Mouse (Mus musculus) cerebellum, postnatal 4 days (tissue): ENCODE results near the gene Olfr142.
"Not testable (repeated sequence)": the region's sequence is repeated elsewhere in the genome, so short reads cannot be mapped to it uniquely, and the experiment has no call there.

Source experiments
- DNase-seq, 2 experiments: peaks; one replicate each; pipeline ENCODE4 v3.0.0; 2022; ENCODE audit warnings: low spot score in 2 of 2, mixed read lengths in 1 of 2

Olfr142 gene

DNA sequence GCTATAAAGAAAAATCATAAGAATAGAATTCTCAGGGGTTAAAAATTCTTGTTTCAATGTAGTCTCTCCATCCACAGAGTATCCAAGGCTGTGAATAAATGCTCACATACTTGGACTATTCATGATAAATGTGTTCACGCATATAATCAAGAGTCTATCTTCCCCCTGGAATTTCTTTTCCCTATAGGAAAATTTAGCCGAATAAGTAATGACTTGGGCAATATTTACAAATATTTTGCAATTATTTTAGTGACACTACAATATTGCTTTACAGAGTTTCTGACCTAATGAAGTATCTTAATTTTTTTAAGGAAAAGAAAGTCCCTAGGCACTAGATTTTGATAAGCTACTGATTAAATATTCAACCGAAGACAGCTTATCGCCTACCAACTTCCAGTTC, at the start of gene Olfr142:
Gene Olfr142, minus strand, starts transcription at position 101 of the 400 bp plus-strand sequence.
- DNase-seq, result no peak

DNA sequence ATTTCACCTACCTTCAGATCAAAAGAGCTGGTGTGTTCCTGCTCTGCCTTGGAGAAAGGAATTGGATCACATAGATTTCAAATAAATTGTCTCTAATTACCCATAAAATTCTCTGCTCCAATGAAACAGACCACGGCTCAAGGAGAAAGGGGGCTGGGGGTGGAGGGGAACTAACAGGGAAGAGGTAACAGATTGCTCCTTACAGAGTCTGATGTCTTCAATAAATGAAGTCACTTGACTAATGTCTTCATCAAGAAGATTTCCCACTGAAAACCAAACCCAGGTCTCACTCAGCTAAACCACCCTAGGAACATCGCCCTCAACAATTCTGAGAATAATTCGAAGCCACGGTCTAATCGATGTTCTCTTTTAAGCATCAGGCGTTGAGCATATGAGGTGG, 35.3 kb upstream of the Olfr142 start, which contains the start of gene Olfr1272:
Gene Olfr1272, minus strand, starts transcription at position 101 of the 400 bp plus-strand sequence.
- no peak for DNase-seq

DNA sequence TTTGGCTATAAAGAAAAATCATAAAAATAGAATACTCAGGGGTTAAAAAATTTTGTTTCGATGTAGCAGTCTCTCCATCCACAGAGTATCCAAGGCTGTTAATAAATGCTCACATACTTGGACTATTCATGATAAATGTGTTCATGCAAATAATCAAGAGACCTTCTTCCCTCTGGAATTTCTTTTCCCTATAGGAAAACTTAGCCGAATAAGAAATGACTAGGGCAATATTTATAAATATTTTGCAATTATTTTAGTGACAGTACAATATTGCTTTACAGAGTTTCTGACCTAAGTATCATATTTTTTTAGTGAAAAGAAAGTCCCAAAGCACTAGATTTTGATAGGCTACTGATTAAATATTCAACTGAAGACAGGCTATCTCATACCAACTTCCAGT, 13.5 kb upstream of the Olfr142 start, which contains the start of gene Olfr1271:
Gene Olfr1271, minus strand, starts transcription at position 101 of the 400 bp plus-strand sequence.
- no peak for DNase-seq

DNA sequence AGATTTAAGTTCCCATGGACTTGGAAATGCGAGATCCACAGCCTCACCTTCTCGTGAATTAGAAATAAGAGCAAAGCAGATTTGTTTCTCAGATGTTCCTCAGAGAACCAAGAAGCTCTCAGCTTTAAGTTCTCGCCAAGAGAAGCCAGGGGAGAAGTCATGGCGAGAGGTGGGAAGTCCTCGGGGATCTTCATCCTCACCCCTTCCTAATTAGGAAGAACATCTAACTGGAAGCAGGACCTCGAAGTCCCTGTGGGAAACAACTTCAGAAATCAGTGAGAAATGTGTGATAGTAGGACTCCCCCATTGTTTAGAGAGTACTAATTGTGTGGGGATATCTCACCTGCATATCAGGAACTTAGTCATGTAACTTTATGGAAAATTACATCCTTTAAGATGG, 33.0 kb downstream of the Olfr142 start, which contains the start of gene Olfr1506:
Gene Olfr1506, minus strand, starts transcription at position 101 of the 400 bp plus-strand sequence.
- DNase-seq, result not testable (repeated sequence)
